Mouse (Mus musculus) heart, adult 2 months (tissue): Measurements from ENCODE around the gene Eif5a. TPM values are rescaled to one million over a fixed set of nuclear protein-coding genes. Genes with fewer than 3 reads are reported as not detected.

Experiments used
- DNase-seq, 2 experiments: peaks; one replicate each; pipeline ENCODE4 v3.0.0; 2021
- H3K27ac ChIP-seq: fragments of 200-600 bp; 2 replicates; pipeline ENCODE4 v1.8.1; 2022
- H3K27me3 ChIP-seq: fragments of 200-500 bp; 2 replicates; pipeline ENCODE4 v1.6.1; 2012; ENCODE audit warnings: mild to moderate bottlenecking, low read length, inconsistent platforms, mixed read lengths; ENCODE audit not compliant: control insufficient read depth, insufficient read depth
- H3K36me3 ChIP-seq: fragments of 200-500 bp; 2 replicates; pipeline ENCODE4 v1.6.1; 2012; ENCODE audit warnings: low read length, inconsistent platforms; ENCODE audit not compliant: control insufficient read depth, insufficient read depth
- H3K4me1 ChIP-seq: fragments of 200-500 bp; 2 replicates; pipeline ENCODE4 v1.6.1; 2011; ENCODE audit warnings: low read length; ENCODE audit not compliant: control insufficient read depth, insufficient read depth
- H3K4me3 ChIP-seq: fragments of 200-600 bp; 2 replicates; pipeline ENCODE4 v1.8.1; 2022
- H3K79me2 ChIP-seq: fragments of 200-500 bp; replicated peaks from 2 replicates; pipeline ENCODE4 v1.6.1; 2012; ENCODE audit warnings: mild to moderate bottlenecking, inconsistent platforms, low read length, moderate library complexity, mixed read lengths; ENCODE audit not compliant: control insufficient read depth, insufficient read depth
- H3K9ac ChIP-seq: fragments of 200-500 bp; 2 replicates; pipeline ENCODE4 v1.6.1; 2012; ENCODE audit warnings: low read depth, mild to moderate bottlenecking, control low read depth, inconsistent platforms, low read length, mixed read lengths
- CTCF ChIP-seq: fragments of 200-600 bp; IDR thresholded peaks from 2 replicates; pipeline ENCODE4 v1.8.1; 2022; ENCODE audit warnings: antibody characterized with exemption, mild to moderate bottlenecking, moderate library complexity
- EP300 ChIP-seq: fragments of 200-500 bp; IDR thresholded peaks from 2 replicates; pipeline ENCODE4 v1.6.1; 2011; ENCODE audit warnings: low read depth, low read length, control low read depth; ENCODE audit not compliant: insufficient read depth
- POLR2A ChIP-seq: fragments of 200-500 bp; IDR thresholded peaks from 2 replicates; pipeline ENCODE4 v1.6.1; 2011; ENCODE audit warnings: mild to moderate bottlenecking, low read depth, low read length, control low read depth; ENCODE audit not compliant: insufficient read depth
- WGBS: fragments of 180-500 bp; shearing (Covaris S2); methylation state at CpG from one replicate; pipeline ENCODE4 v1.1.7; 2018; 5-methylcytosine and 5-hydroxymethylcytosine counted together
- intact Hi-C: fragments of 180-260 bp; cut with DNase I; formaldehyde crosslinking; loops from one replicate; pipeline ENCODE4 v1.15.1; 2025
- polyA plus RNA-seq: library from polyadenylated mRNA; depleted of rRNA; stranded (reverse); fragments of >200 nt; gene quantifications from 2 replicates; pipeline ENCODE4 v1.2.3, GENCODE M21; 2012
- total RNA-seq, 2 experiments: library from RNA; stranded (reverse); gene quantifications; 2 replicates each; pipeline ENCODE4 v1.2.3; 2021

Eif5a gene
- total and polyA plus RNA-seq, 3 experiments: 360 to 444 (median 397) TPM

DNA sequence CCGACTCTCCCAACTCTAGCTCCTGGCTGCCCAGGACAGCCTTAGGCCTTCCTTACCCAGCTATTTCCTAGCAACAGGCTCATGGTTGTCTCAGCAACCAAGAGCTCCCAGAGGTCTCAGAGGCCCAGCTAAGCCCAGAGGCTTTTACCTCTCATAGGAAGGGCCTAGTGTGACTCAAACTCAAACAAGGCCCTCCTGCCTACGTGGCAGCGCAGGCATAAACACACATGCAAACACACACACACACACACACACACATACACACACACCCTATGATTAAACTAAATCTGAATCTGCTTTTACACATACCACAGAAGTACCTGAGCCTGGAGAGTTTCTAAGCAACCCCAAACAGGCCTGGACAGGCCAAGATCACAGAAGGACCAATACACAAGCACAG, 43.4 kb downstream of the Eif5a start:
- no peak for TF ChIP-seq POLR2A
- no peak for TF ChIP-seq CTCF
- TF ChIP-seq EP300: no peak
- Histone ChIP-seq H3K79me2 (no peaks in the 10 kb centered on the region), H3K36me3 (no peaks in the 10 kb centered on the region), H3K27ac (no peak overlapping the region; the same call in 1 of the 2 replicates), H3K4me1 (peaks cover 5% of the 10 kb centered on the region), H3K27me3 (no peaks in the 10 kb centered on the region), H3K9ac (no peak overlapping the region), H3K4me3 (no peak overlapping the region)
- 79% methylated on average over 3 of the region's 3 CpGs for WGBS
- intact Hi-C loops: loop anchor here (2.0 kb wide), 1 partner anchor 42 kb away; the partner anchor contains the start of gene Nlgn2
- DNase-seq: no peak

DNA sequence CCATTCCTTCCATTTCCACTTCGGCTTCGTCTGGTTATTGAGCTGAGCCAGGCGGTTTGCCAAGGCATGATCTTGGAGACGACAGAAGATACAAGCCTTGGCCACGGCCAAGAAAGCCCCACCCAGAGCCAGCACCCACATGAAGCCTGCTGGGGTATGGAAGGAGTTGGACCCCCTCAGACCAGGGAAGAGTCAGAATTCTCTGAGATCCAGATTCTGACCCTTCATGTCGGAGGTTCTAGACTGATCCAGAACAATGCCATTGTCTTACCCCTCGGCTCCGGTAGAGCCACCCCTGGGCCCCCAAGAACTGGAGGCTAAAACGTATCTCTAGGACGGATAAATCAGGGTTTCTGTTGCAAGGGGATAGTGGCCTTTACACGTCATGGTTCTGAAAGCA, 43.9 kb downstream of the Eif5a start, which contains the start of gene Tmem95:
TSS of gene Tmem95 (minus strand) at position 141 of the 400 bp plus-strand sequence.
- intact Hi-C loops: loop anchor here (2.0 kb wide), 5 partner anchors 41 to 195 kb away; partner anchors contain the start of genes Nlgn2, Polr2a and Senp3
- H3K4me3 ChIP-seq: peak within 1 kb of the TSS; percentile 13; the same call in 1 of the 2 replicates
- no peak within 1 kb of the TSS for H3K9ac ChIP-seq
- DNase-seq: no peak
- TF ChIP-seq POLR2A: no peak
- no peak for TF ChIP-seq EP300
- TF ChIP-seq CTCF: no peak
- no peaks in the 10 kb centered on the region for H3K79me2 ChIP-seq
- H3K4me1 ChIP-seq: peaks cover 5% of the 10 kb centered on the region
- H3K27ac ChIP-seq: peak within 1 kb of the TSS; percentile 24; the same call in 1 of the 2 replicates
- H3K36me3 ChIP-seq: no peaks in the 10 kb centered on the region
- 74% methylated on average over 11 of the region's 11 CpGs for WGBS
- no peaks in the 10 kb centered on the region for H3K27me3 ChIP-seq

DNA sequence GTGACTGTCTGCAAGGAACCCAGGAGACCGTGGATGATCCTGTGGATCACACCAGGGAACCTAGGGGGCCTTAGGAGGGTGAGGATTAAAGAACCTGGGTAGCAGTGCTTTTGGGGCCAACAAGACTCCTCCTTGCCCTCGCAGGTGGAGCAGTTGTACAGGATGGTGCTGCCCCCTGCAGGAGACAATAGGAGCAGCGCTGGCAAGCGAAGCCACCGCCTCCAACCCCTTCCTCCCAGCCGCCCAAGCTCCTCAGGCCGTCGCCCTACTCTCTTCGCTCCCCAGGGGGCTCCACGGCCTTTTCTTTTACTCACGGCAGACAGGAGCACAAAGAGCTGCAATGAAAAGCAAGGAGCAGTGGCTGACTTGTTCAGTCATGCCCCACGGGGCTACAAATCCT, 44.9 kb downstream of the Eif5a start:
- Histone ChIP-seq H3K79me2 (no peaks in the 10 kb centered on the region), H3K9ac (no peak overlapping the region), H3K4me3 (peak overlapping the region; percentile 13; the same call in 1 of the 2 replicates), H3K4me1 (peaks cover 5% of the 10 kb centered on the region), H3K27me3 (no peaks in the 10 kb centered on the region), H3K27ac (peak overlapping the region; percentile 79), H3K36me3 (no peaks in the 10 kb centered on the region)
- DNase-seq: peak; percentile 88 to 89
- TF ChIP-seq POLR2A: peak; percentile 31; the same call in 1 of the 2 replicates
- TF ChIP-seq CTCF: peak; percentile 98
- peak; percentile 89 for TF ChIP-seq EP300
- intact Hi-C loops: loop anchor here (2.0 kb wide), 4 partner anchors 74 to 194 kb away; partner anchors contain the start of genes Polr2a and Senp3
- WGBS: 3% methylated on average over 12 of the region's 12 CpGs

DNA sequence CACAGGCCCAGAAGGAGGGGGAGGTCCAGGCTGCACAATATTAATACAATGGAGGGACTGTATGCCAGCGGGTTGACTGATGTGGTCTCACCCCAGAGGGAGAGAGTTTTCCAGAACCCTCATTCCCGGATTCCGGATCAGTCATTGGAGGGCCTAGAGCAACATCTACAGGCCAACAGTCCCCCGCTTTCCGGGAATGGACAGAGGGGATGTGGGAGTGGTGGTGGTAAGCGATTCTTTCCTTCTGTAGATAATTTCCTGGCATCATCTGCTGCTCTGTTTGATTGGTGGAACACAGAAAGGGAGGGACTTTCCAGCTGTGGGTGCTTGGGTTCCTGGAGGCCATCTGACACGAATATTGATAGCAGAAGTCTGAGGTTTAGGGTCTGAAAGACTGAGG, 45.6 kb downstream of the Eif5a start:
- peaks cover 3% of the 10 kb centered on the region for H3K4me1 ChIP-seq
- no peak overlapping the region for H3K9ac ChIP-seq
- DNase-seq: peak; percentile 64 to 76
- intact Hi-C loops: loop anchor here (2.0 kb wide), 4 partner anchors 73 to 193 kb away; partner anchors contain the start of genes Polr2a and Senp3
- H3K4me3 ChIP-seq: peak overlapping the region; percentile 0; the same call in 1 of the 2 replicates
- peak overlapping the region; percentile 79 for H3K27ac ChIP-seq
- no peaks in the 10 kb centered on the region for H3K27me3 ChIP-seq
- peak; percentile 82; the same call in 1 of the 2 replicates for TF ChIP-seq EP300
- TF ChIP-seq POLR2A: 0 out of 2 replicates have a peak, but pooled peaks have one; percentile 38
- TF ChIP-seq CTCF: peak; percentile 47
- WGBS: 28% methylated on average over 7 of the region's 7 CpGs
- no peaks in the 10 kb centered on the region for H3K79me2 ChIP-seq
- no peaks in the 10 kb centered on the region for H3K36me3 ChIP-seq

DNA sequence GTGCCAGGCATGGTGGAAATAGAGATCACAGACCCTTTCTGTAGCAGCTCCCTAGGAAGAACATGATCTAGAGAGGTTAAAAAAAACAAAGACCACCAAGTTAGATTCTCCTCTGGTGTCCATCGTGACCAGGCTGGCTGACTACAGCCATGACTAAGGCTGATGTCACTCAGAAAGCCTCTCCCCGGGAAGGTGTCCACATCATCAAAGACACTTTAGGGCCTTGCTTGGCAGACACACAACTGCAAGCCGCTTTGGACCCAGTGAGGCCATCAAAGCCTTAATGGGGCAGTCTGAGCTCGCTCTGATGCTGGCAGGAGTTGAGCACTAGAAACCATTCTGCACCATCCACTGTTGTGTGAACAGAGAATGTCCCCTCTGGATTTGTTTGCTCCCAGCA, 49.3 kb downstream of the Eif5a start:
- no peak overlapping the region for H3K27ac ChIP-seq
- H3K4me1 ChIP-seq: peaks cover 3% of the 10 kb centered on the region; the same call in 1 of the 2 replicates
- no peak for TF ChIP-seq EP300
- TF ChIP-seq POLR2A: no peak
- no peak for TF ChIP-seq CTCF
- no peaks in the 10 kb centered on the region for H3K79me2 ChIP-seq
- no peak overlapping the region for H3K9ac ChIP-seq
- no peak for DNase-seq
- intact Hi-C loops: no loop called here
- 70% methylated on average over 4 of the region's 4 CpGs for WGBS
- H3K27me3 ChIP-seq: no peaks in the 10 kb centered on the region
- no peaks in the 10 kb centered on the region for H3K36me3 ChIP-seq
- no peak overlapping the region for H3K4me3 ChIP-seq

DNA sequence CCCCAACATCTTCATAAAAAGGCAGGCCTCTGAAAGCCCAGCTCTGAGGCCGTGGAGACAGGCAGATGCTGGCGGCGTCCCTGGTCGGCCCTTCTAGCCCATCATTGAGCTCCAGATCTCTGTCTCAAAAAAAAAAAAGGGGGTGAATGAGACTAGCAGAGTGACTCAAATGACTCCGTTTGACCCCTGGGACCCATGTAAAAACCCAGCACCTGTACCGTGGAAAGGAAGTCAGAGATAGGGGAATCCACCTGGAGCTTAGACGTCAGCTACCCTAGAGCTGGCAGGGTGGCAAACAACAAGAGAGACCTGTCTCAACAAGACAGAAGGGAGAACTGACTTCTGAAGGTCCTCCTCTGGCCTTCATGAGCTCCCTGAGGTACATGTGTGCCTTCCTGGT, 49.9 kb downstream of the Eif5a start:
- TF ChIP-seq POLR2A (no peak), EP300 (no peak), CTCF (no peak)
- Histone ChIP-seq H3K36me3 (no peaks in the 10 kb centered on the region), H3K4me1 (peaks cover 3% of the 10 kb centered on the region; the same call in 1 of the 2 replicates), H3K27me3 (no peaks in the 10 kb centered on the region), H3K9ac (no peak overlapping the region), H3K4me3 (no peak overlapping the region), H3K79me2 (no peaks in the 10 kb centered on the region), H3K27ac (no peak overlapping the region)
- intact Hi-C loops: no loop called here
- no peak for DNase-seq
- 88% methylated on average over 7 of the region's 7 CpGs for WGBS
